Mouse (Mus musculus) brain, adult 2 months (tissue): ENCODE results near the gene Ldlrad3.

Experiments
- DNase-seq: peaks from one replicate; pipeline ENCODE4 v3.0.0; 2011; ENCODE audit warnings: low read depth, low spot score

Ldlrad3 gene

DNA sequence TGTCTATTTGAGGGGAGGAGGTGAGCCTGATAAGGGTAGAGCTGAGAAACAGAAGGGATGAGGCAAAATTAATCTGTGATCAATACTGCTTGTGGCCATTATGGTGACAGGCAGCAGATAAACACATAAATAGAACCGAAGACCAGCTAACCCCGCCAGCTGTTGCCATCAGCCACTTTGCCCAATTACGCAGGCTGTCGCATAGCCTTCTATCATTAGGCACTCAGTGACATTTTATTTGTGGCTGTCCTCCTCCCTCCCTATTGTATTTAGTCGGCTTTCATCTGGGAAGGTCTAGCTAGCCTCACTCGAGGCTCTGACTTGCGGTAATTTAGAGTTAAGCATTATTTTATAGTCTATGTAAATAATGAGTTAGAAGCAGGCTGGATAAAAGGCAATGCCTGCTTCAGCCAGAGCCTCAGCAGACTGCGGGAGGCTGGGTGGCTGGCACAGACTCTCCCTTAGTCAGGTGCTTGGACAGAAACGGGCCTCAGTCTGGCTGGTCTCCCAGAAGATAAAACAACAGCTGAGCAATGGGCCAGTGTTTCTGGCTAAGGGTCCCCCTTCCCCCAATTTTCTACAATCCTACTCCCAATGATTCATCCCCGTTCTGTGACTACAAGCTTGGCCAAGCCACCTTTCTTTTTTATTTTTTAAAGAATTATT, 147.8 kb downstream of the Ldlrad3 start:
- DNase-seq: peak; percentile 97

DNA sequence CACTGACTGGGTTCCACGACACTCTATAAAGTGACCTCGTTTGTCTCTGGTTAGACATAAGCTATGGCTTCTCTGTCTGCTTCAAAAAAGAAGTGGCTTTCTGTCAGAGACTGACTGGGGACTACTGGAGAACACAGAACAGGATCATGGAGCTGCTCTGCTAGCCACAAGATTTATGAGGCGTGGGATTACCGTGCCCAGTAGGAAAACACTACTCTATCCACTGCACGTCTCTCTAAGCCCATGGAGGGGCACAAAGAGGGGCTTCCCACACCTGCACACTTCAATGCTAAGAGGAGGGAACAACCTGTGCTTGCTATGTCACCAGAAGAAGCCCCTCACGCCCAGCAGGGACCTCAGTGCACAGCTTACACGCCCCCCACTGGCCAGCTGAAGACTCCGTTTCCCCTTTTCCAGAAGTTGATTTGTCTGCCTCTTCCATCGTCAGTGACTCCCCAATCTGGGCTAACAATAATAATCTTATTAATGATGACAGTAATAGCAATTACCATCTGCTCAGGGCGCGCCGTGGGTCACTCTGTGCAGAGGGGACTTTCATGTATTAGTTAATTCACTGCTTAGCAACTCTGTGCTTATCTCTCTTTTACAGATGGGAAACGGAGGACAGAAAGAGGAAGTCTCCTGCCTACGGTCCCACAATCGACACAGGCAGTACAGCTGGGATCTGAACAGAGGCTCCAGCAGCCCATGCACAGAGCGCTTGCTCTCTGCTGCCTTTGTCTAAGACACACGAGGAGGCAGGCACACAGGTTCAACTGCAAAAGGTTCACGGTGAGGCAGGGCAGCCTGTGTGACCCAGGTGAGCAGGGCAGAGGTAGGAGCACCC, 149.3 kb downstream of the Ldlrad3 start:
- DNase-seq: no peak

DNA sequence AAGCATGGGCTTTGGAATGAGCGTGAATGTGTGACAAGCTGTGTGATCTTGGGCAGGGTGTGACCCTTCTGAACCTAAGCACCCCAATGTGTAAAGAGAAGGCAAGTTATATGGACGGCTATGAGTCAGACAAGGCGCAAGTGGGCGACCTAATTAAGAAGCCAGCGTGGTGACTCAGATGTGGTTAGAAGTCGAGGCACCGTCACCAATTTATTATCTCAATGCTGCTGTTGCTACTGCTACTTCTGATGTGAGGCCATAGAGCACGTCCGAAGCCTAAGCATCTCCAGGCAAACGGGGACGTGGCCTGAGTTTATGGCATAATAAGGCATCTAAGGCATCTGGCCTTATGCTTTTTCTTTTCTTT, 151.7 kb downstream of the Ldlrad3 start:
- peak; percentile 75 for DNase-seq

DNA sequence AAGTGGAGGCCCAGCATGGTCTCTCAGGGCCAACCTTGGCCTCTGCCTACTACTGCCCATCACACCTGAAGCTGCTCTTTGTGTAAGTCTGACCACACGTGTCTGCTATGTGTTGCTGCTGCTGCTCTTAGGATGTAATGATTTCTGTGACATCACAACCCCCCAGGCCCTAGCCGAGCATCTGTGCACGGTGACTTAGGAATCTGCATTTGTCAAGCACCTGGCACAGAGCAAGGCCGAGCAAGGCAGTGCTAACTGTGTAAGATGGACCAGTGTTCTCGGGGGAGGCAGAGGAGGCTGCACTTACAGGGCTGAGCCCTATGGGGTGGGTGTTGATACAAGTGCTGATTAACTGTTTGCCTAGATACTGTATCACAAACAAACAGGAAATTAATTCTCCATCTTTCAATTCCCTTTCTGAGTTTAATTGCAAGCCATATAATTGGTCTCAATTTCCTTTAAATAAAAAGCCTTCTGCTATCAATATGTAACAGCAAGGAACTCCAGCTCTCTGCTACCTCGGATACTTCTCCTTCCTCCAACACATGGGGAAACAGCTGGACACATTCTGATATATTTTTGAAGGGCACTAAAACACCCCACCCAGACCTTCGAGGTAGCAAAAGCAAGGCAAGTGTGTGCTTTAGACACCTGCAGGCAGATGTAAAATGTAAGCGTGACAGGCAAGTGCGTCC, 152.2 kb downstream of the Ldlrad3 start:
- DNase-seq: no peak

- DNase-seq: peak; percentile 87
These were observed 153.4 kb downstream of the Ldlrad3 start for GRCm38 (mm10) chr2:102032713-102033343.

GRCm38 (mm10) chr2:102030652-102031051, 155.5 kb downstream of the Ldlrad3 start:
- peak; percentile 91 for DNase-seq

GRCm38 (mm10) chr2:102030152-102030551, 156.0 kb downstream of the Ldlrad3 start:
- DNase-seq: no peak

- peak; percentile 60 for DNase-seq
These were observed 156.5 kb downstream of the Ldlrad3 start for GRCm38 (mm10) chr2:102029682-102030081.

- DNase-seq: peak; percentile 69
These were observed 158.9 kb downstream of the Ldlrad3 start for GRCm38 (mm10) chr2:102027265-102027664.

DNA sequence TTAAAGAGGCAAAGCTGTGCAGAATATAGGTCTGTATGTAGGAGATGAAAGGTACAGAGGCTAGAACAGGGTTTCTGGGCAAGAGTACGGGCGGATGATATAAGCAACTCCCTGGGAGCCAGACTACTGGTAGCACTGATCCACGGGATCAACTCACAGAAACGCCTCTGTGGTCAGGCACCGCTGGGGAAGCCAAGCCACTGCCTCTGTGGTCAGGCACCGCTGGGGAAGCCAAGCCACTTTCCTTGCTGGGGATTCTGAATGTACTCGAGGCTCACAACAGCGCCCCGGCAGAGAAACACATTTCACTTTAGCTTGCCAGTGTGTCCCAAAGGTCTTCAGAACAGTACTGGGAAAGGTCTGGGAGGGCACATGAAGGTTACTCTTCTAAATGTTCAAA, 160.0 kb downstream of the Ldlrad3 start:
- no peak for DNase-seq

- DNase-seq: no peak
These were observed 161.7 kb downstream of the Ldlrad3 start for GRCm38 (mm10) chr2:102024483-102024882.

GRCm38 (mm10) chr2:102021371-102022084, 164.7 kb downstream of the Ldlrad3 start:
- peak; percentile 41 for DNase-seq

DNA sequence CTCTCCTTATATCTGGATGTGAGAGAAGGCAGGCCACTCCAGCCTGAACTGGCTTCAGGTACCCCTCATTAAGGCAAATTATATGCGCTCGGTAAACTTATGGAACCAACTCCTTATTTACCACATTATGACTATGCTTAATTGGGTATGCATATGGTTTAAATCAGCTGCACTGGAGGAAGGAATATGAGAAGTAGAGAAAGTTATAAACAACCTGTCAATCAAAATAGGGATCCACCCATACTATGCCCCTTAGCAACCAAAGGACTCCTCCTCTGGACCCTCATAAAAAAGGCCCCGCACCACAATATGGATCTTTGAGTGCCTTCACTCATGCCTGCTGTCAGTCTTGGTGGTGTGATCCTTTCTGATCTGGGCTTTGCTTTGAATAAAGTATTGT, 165.6 kb downstream of the Ldlrad3 start:
- DNase-seq: no peak

- DNase-seq: peak; percentile 72
These were observed 171.6 kb downstream of the Ldlrad3 start for GRCm38 (mm10) chr2:102014538-102015113.

GRCm38 (mm10) chr2:102011311-102011975, 174.7 kb downstream of the Ldlrad3 start:
- no peak for DNase-seq

- DNase-seq: no peak
These were observed 176.4 kb downstream of the Ldlrad3 start for GRCm38 (mm10) chr2:102009766-102010265.

GRCm38 (mm10) chr2:102006143-102006542, 180.0 kb downstream of the Ldlrad3 start:
- DNase-seq: peak; percentile 52

GRCm38 (mm10) chr2:102005377-102006007, 180.7 kb downstream of the Ldlrad3 start:
- no peak for DNase-seq

- DNase-seq: peak; percentile 73
These were observed 182.4 kb downstream of the Ldlrad3 start for GRCm38 (mm10) chr2:102003776-102004264.
